Mouse (Mus musculus): ENCODE measurements at regions not wholly inside any gene's neighbourhood (a gene's known extent, or its start where the extent isn't known, plus 50 kb on each side); places are given as distances from the start of the nearest gene placed in this dataset.
A peak's percentile ranks its signal among the peaks of the same experiment; 100 is the strongest.

DNA sequence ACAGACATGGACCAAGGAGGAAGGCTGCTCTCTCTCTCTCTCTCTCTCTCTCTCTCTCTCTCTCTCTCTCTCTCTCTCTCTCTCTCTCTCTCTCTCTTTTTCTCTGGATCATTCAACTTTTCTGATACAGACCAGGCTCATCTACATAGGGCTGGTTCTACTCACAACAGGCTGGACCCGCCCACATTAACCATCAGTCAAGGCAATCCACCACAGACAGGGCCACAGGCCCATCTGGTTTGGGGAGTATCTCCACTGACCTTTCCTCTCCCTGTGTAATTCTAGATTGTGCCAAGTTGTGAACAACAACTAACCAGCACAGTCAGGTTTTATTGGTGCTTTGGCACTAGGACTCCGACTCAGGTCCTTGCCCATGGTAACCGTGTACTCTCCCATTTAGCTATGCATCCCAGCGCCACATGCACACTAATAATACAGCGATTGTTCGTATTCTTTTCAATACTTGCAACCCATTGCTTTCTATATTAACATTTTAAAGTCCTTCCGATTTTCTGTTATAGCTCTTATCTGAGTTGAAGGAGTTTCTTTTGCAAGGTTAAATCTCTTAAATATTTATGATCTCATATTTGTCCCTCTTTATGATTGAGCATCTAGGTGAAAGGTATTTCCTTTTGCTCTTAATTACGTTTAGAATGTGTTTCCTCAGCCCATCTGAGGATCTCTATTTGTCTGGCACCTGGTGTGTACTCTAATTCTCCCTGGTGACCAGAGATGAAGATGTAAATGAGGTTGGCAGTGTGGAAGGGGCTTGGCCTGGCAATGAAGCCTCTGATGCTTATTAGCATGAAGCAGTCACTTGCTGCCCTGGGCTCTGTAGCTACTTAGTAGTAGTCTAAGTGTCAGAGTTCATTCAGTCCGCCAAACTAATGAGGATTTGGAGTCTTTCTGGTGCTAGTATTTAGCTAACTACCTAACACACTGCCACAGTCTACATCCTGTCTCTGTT, 117.7 kb upstream of the App start:
- 79% methylated on average over 9 of the region's 9 CpGs for WGBS
- Histone ChIP-seq H3K4me3 (ENCODE audit: low read depth, low read length) (no peak overlapping the region), H3K9me3 (replicated peaks; ENCODE audit: control insufficient read depth, low read length) (no peaks in the 10 kb centered on the region), H3K36me3 (ENCODE audit: control insufficient read depth, insufficient read depth, low read length) (no peaks in the 10 kb centered on the region), H3K4me1 (ENCODE audit: control insufficient read depth, insufficient read depth, low read length) (no peaks in the 10 kb centered on the region), H3K4me2 (ENCODE audit: low read length) (no peak overlapping the region), H3K27me3 (replicated peaks; ENCODE audit: control insufficient read depth, insufficient read depth, low read length) (no peaks in the 10 kb centered on the region), H3K9ac (ENCODE audit: low read length) (no peak overlapping the region), H3K27ac (ENCODE audit: low read depth, low read length) (no peak overlapping the region)
- ATAC-seq (peak; percentile 61; the same call in 1 of the 2 replicates), DNase-seq (ENCODE audit: low spot score) (peak; percentile 34)

DNA sequence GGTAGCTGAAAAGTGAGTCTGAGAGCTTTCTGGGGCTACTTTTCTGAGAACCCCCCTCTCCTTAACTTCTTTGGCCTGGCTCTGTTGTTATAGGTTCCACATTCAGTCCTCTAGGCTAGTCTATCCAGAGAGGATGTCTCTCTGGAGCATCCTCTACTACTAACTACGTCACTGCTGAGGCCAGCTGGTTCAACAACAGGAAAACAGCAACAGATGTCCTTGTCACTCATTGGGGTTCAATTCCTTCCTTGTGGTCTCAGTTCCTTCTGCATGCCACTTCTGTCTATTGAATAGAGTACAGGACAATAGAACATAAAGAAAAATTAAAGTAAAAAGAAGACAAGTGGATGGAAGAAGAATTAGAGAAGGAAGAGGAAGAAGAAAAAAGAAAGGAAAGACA, 104.3 kb upstream of the App start:
- no peak overlapping the region for H3K27ac ChIP-seq (ENCODE audit: low read depth, low read length)
- H3K27me3 ChIP-seq (replicated peaks; ENCODE audit: control insufficient read depth, insufficient read depth, low read length) = no peaks in the 10 kb centered on the region
- H3K4me2 ChIP-seq (ENCODE audit: low read length) = no peak overlapping the region
- no peak overlapping the region for H3K4me3 ChIP-seq (ENCODE audit: low read depth, low read length)
- no peak for ATAC-seq
- no peak for DNase-seq (ENCODE audit: low spot score)
- no peaks in the 10 kb centered on the region for H3K4me1 ChIP-seq (ENCODE audit: control insufficient read depth, insufficient read depth, low read length)
- no peaks in the 10 kb centered on the region for H3K36me3 ChIP-seq (ENCODE audit: control insufficient read depth, insufficient read depth, low read length)
- H3K9ac ChIP-seq (ENCODE audit: low read length) = no peak overlapping the region
- no peaks in the 10 kb centered on the region for H3K9me3 ChIP-seq (replicated peaks; ENCODE audit: control insufficient read depth, low read length)
- 74% methylated on average over 1 of the region's 1 CpGs for WGBS

DNA sequence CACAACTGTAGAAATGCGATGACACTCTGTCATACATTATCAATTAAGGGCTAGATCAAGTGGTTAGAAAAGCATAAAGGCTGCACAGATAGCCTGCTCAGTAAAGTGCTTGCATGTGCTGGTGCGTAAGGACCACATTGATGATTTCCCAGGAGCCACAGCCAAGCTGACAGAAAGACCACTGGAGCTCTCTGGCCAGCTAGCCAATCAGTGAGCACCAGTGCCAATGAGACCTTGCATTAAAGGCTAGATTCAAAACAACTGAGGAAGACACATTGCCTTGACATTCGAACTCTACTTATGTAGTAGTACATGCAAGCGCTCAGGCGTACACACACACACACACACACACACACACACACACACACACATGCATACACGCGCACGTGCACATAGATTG, 96.1 kb upstream of the App start:
- DNase-seq (ENCODE audit: low spot score) (no peak), ATAC-seq (no peak)
- Histone ChIP-seq H3K36me3 (ENCODE audit: control insufficient read depth, insufficient read depth, low read length) (no peaks in the 10 kb centered on the region), H3K9me3 (replicated peaks; ENCODE audit: control insufficient read depth, low read length) (no peaks in the 10 kb centered on the region), H3K4me1 (ENCODE audit: control insufficient read depth, insufficient read depth, low read length) (no peaks in the 10 kb centered on the region), H3K27ac (ENCODE audit: low read depth, low read length) (no peak overlapping the region), H3K4me2 (ENCODE audit: low read length) (no peak overlapping the region), H3K9ac (ENCODE audit: low read length) (no peak overlapping the region), H3K27me3 (replicated peaks; ENCODE audit: control insufficient read depth, insufficient read depth, low read length) (no peaks in the 10 kb centered on the region), H3K4me3 (ENCODE audit: low read depth, low read length) (no peak overlapping the region)
- 91% methylated on average over 8 of the region's 8 CpGs for WGBS

- H3K27ac ChIP-seq (ENCODE audit: low read depth, low read length) = no peak overlapping the region
- no peaks in the 10 kb centered on the region for H3K36me3 ChIP-seq (ENCODE audit: control insufficient read depth, insufficient read depth, low read length)
- no peaks in the 10 kb centered on the region for H3K27me3 ChIP-seq (replicated peaks; ENCODE audit: control insufficient read depth, insufficient read depth, low read length)
- H3K4me2 ChIP-seq (ENCODE audit: low read length) = no peak overlapping the region
- no peaks in the 10 kb centered on the region for H3K4me1 ChIP-seq (ENCODE audit: control insufficient read depth, insufficient read depth, low read length)
- no peaks in the 10 kb centered on the region for H3K9me3 ChIP-seq (replicated peaks; ENCODE audit: control insufficient read depth, low read length)
- H3K4me3 ChIP-seq (ENCODE audit: low read depth, low read length) = no peak overlapping the region
- DNase-seq (ENCODE audit: low spot score) (no peak), ATAC-seq (no peak)
- 78% methylated on average over 4 of the region's 4 CpGs for WGBS
- no peak overlapping the region for H3K9ac ChIP-seq (ENCODE audit: low read length)
These were observed 86.3 kb upstream of the App start for GRCm38 (mm10) chr16:85259838-85260237.

GRCm38 (mm10) chr16:85247301-85247700, 73.7 kb upstream of the App start:
- WGBS = 73% methylated on average over 1 of the region's 1 CpGs
- Histone ChIP-seq H3K4me2 (ENCODE audit: low read length) (no peak overlapping the region), H3K27ac (ENCODE audit: low read depth, low read length) (no peak overlapping the region), H3K9me3 (replicated peaks; ENCODE audit: control insufficient read depth, low read length) (no peaks in the 10 kb centered on the region), H3K36me3 (ENCODE audit: control insufficient read depth, insufficient read depth, low read length) (no peaks in the 10 kb centered on the region), H3K4me3 (ENCODE audit: low read depth, low read length) (no peak overlapping the region), H3K27me3 (replicated peaks; ENCODE audit: control insufficient read depth, insufficient read depth, low read length) (no peaks in the 10 kb centered on the region), H3K9ac (ENCODE audit: low read length) (no peak overlapping the region), H3K4me1 (ENCODE audit: control insufficient read depth, insufficient read depth, low read length) (no peaks in the 10 kb centered on the region)
- ATAC-seq (no peak), DNase-seq (ENCODE audit: low spot score) (no peak)

- Histone ChIP-seq H3K27me3 (replicated peaks; ENCODE audit: control insufficient read depth, insufficient read depth, low read length) (no peaks in the 10 kb centered on the region), H3K9me3 (replicated peaks; ENCODE audit: control insufficient read depth, low read length) (no peaks in the 10 kb centered on the region), H3K4me1 (ENCODE audit: control insufficient read depth, insufficient read depth, low read length) (no peaks in the 10 kb centered on the region), H3K4me3 (ENCODE audit: low read depth, low read length) (no peak overlapping the region), H3K36me3 (ENCODE audit: control insufficient read depth, insufficient read depth, low read length) (no peaks in the 10 kb centered on the region), H3K4me2 (ENCODE audit: low read length) (no peak overlapping the region), H3K9ac (ENCODE audit: low read length) (no peak overlapping the region), H3K27ac (ENCODE audit: low read depth, low read length) (no peak overlapping the region)
- ATAC-seq = no peak
- 97% methylated on average over 1 of the region's 1 CpGs for WGBS
- DNase-seq (ENCODE audit: low spot score) = no peak
These were observed 59.5 kb upstream of the App start for GRCm38 (mm10) chr16:85233037-85233436.

GRCm38 (mm10) chr16:85231908-85232467, 58.4 kb upstream of the App start:
- no peak overlapping the region for H3K4me3 ChIP-seq (ENCODE audit: low read depth, low read length)
- 44% methylated on average over 6 of the region's 6 CpGs for WGBS
- peak; percentile 45 for DNase-seq (ENCODE audit: low spot score)

DNA sequence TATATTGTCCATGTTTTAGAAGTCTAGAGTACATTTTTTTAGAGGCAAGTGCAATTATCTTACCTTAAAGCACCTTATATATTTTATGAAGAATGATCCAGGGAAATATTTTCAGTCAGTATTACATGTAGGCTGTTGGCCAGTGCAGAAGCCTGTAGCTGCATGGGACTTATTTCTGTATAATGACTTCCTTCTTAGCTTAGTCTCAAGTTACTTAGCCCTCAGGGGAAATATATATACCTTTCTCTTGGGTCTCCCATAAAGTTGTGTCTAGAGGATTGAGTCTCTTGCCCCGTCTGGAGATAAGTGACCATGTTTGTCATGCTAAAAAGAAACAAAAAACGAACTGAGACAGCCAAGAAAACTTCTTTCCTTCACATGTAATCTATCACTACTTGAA, 57.8 kb upstream of the App start:
- WGBS = 61% methylated on average over 2 of the region's 2 CpGs
- Histone ChIP-seq H3K4me3 (ENCODE audit: low read depth, low read length) (no peak overlapping the region), H3K4me1 (ENCODE audit: control insufficient read depth, insufficient read depth, low read length) (no peaks in the 10 kb centered on the region), H3K9me3 (replicated peaks; ENCODE audit: control insufficient read depth, low read length) (no peaks in the 10 kb centered on the region), H3K27me3 (replicated peaks; ENCODE audit: control insufficient read depth, insufficient read depth, low read length) (no peaks in the 10 kb centered on the region), H3K4me2 (ENCODE audit: low read length) (no peak overlapping the region), H3K9ac (ENCODE audit: low read length) (no peak overlapping the region), H3K27ac (ENCODE audit: low read depth, low read length) (no peak overlapping the region), H3K36me3 (ENCODE audit: control insufficient read depth, insufficient read depth, low read length) (no peaks in the 10 kb centered on the region)
- ATAC-seq = no peak
- DNase-seq (ENCODE audit: low spot score) = no peak

More at GRCm38 (mm10) chr16:85231908-85232467, 58.4 kb upstream of the App start:
- no peak overlapping the region for H3K27ac ChIP-seq (ENCODE audit: low read depth, low read length)
- H3K4me1 ChIP-seq (ENCODE audit: control insufficient read depth, insufficient read depth, low read length) = no peaks in the 10 kb centered on the region
- H3K9ac ChIP-seq (ENCODE audit: low read length) = no peak overlapping the region
- no peak overlapping the region for H3K4me2 ChIP-seq (ENCODE audit: low read length)
- H3K36me3 ChIP-seq (ENCODE audit: control insufficient read depth, insufficient read depth, low read length) = no peaks in the 10 kb centered on the region
- no peaks in the 10 kb centered on the region for H3K9me3 ChIP-seq (replicated peaks; ENCODE audit: control insufficient read depth, low read length)
- ATAC-seq = peak; percentile 69; the same call in 1 of the 2 replicates
- no peaks in the 10 kb centered on the region for H3K27me3 ChIP-seq (replicated peaks; ENCODE audit: control insufficient read depth, insufficient read depth, low read length)

GRCm38 (mm10) chr16:85224325-85224724, 50.8 kb upstream of the App start:
- no peak overlapping the region for H3K27ac ChIP-seq (ENCODE audit: low read depth, low read length)
- DNase-seq (ENCODE audit: low spot score) = peak; percentile 54
- ATAC-seq = peak; percentile 86
- H3K36me3 ChIP-seq (ENCODE audit: control insufficient read depth, insufficient read depth, low read length) = no peaks in the 10 kb centered on the region
- H3K9ac ChIP-seq (ENCODE audit: low read length) = no peak overlapping the region
- H3K9me3 ChIP-seq (replicated peaks; ENCODE audit: control insufficient read depth, low read length) = no peaks in the 10 kb centered on the region
- no peaks in the 10 kb centered on the region for H3K4me1 ChIP-seq (ENCODE audit: control insufficient read depth, insufficient read depth, low read length)
- no peaks in the 10 kb centered on the region for H3K27me3 ChIP-seq (replicated peaks; ENCODE audit: control insufficient read depth, insufficient read depth, low read length)
- no peak overlapping the region for H3K4me2 ChIP-seq (ENCODE audit: low read length)
- WGBS = 64% methylated on average over 2 of the region's 2 CpGs
- H3K4me3 ChIP-seq (ENCODE audit: low read depth, low read length) = no peak overlapping the region
